Mouse (Mus musculus) lung, adult 2 months (tissue): ENCODE results near the gene Cdh18. TPM values are rescaled to one million over a fixed set of nuclear protein-coding genes. Genes with fewer than 3 reads are reported as not detected.

Experiments used
- DNase-seq: peaks from one replicate; pipeline ENCODE4 v3.0.0; 2022
- H3K4me1 ChIP-seq: fragments of 200-500 bp; 2 replicates; pipeline ENCODE4 v1.6.1; 2011; ENCODE audit warnings: low read length; ENCODE audit not compliant: control insufficient read depth, insufficient read depth
- H3K4me3 ChIP-seq: fragments of 200-500 bp; replicated peaks from 2 replicates; pipeline ENCODE3; 2011; ENCODE audit warnings: low read depth, mild to moderate bottlenecking, control low read depth, low read length; ENCODE audit errors: extremely low read depth
- CTCF ChIP-seq: fragments of 200-500 bp; IDR thresholded peaks from 2 replicates; pipeline ENCODE4 v1.5.1; 2011; ENCODE audit warnings: mild to moderate bottlenecking, low read length, control low read depth; ENCODE audit not compliant: insufficient read depth
- POLR2A ChIP-seq: fragments of 200-500 bp; IDR thresholded peaks from 2 replicates; pipeline ENCODE4 v1.6.1; 2011; ENCODE audit warnings: low read depth, mild to moderate bottlenecking, control low read depth, low read length, borderline replicate concordance; ENCODE audit errors: extremely low read depth
- WGBS: fragments of 180-500 bp; shearing (Covaris S2); methylation state at CpG from one replicate; pipeline ENCODE4 v1.1.7; 2018; 5-methylcytosine and 5-hydroxymethylcytosine counted together
- polyA plus RNA-seq: library from polyadenylated mRNA; depleted of rRNA; stranded (reverse); fragments of >200 nt; gene quantifications from 2 replicates; pipeline ENCODE4 v1.2.3, GENCODE M21; 2012; rRNA removed

The Cdh18 gene
- not detected in 2 replicates for polyA plus RNA-seq

GRCm38 (mm10) chr15:22548711-22549271 is at the start of gene Cdh18:
Gene Cdh18, plus strand, starts transcription at chr15:22549022.
- 47% methylated on average over 5 of the region's 5 CpGs for WGBS
- TF ChIP-seq CTCF (no peak), POLR2A (no peak)
- no peak for DNase-seq
- Histone ChIP-seq H3K4me1 (no peaks in the 10 kb centered on the region), H3K4me3 (no peak within 1 kb of the TSS)

- no peaks in the 10 kb centered on the region for H3K4me1 ChIP-seq
- no peak for DNase-seq
- TF ChIP-seq POLR2A, result no peak
- TF ChIP-seq CTCF, result no peak
Observed at GRCm38 (mm10) chr15:22511271-22511670, 37.6 kb upstream of the Cdh18 start.

GRCm38 (mm10) chr15:22535828-22536227 is 13.0 kb upstream of the Cdh18 start:
- TF ChIP-seq POLR2A, result no peak
- no peak for TF ChIP-seq CTCF
- WGBS, result 61% methylated on average over 2 of the region's 2 CpGs
- Histone ChIP-seq H3K4me1 (no peaks in the 10 kb centered on the region), H3K4me3 (no peak overlapping the region)
- DNase-seq, result no peak

More at GRCm38 (mm10) chr15:22511271-22511670, 37.6 kb upstream of the Cdh18 start:
- H3K4me3 ChIP-seq, result no peak overlapping the region

GRCm38 (mm10) chr15:22577974-22578616 is 29.3 kb downstream of the Cdh18 start:
- H3K4me3 ChIP-seq, result no peak overlapping the region
- DNase-seq, result no peak
- no peak for TF ChIP-seq CTCF
- TF ChIP-seq POLR2A, result no peak
- WGBS, result 14% methylated on average over 4 of the region's 4 CpGs
- H3K4me1 ChIP-seq, result no peaks in the 10 kb centered on the region

GRCm38 (mm10) chr15:22578617-22578990 is 29.8 kb downstream of the Cdh18 start:
- 39% methylated on average over 3 of the region's 3 CpGs for WGBS
- TF ChIP-seq POLR2A (no peak), CTCF (no peak)
- Histone ChIP-seq H3K4me3 (no peak overlapping the region), H3K4me1 (no peaks in the 10 kb centered on the region)
- DNase-seq, result no peak

GRCm38 (mm10) chr15:22584667-22585066 is 35.8 kb downstream of the Cdh18 start:
- no peak overlapping the region for H3K4me3 ChIP-seq
- no peak for TF ChIP-seq POLR2A
- TF ChIP-seq CTCF, result no peak
- 84% methylated on average over 1 of the region's 1 CpGs for WGBS
- DNase-seq, result no peak
- no peaks in the 10 kb centered on the region for H3K4me1 ChIP-seq

- TF ChIP-seq CTCF (no peak), POLR2A (no peak)
- no peak for DNase-seq
- no peaks in the 10 kb centered on the region for H3K4me1 ChIP-seq
- no peak overlapping the region for H3K4me3 ChIP-seq
- 57% methylated on average over 2 of the region's 2 CpGs for WGBS
Observed at GRCm38 (mm10) chr15:22716376-22716775, 167.6 kb downstream of the Cdh18 start.

- Histone ChIP-seq H3K4me3 (no peak overlapping the region), H3K4me1 (no peaks in the 10 kb centered on the region)
- DNase-seq, result no peak
- WGBS, result 72% methylated on average over 3 of the region's 3 CpGs
- TF ChIP-seq POLR2A (no peak), CTCF (no peak)
Observed at GRCm38 (mm10) chr15:22717681-22718080, 168.9 kb downstream of the Cdh18 start.

GRCm38 (mm10) chr15:22726574-22726973 is 177.8 kb downstream of the Cdh18 start:
- H3K4me1 ChIP-seq, result no peaks in the 10 kb centered on the region
- no peak overlapping the region for H3K4me3 ChIP-seq
- 43% methylated on average over 1 of the region's 1 CpGs for WGBS
- no peak for DNase-seq
- TF ChIP-seq POLR2A (no peak), CTCF (no peak)

GRCm38 (mm10) chr15:22733039-22733438 is 184.2 kb downstream of the Cdh18 start:
- Histone ChIP-seq H3K4me1 (no peaks in the 10 kb centered on the region), H3K4me3 (no peak overlapping the region)
- no peak for DNase-seq
- TF ChIP-seq CTCF (no peak), POLR2A (no peak)
